ENCODE assay signal across 16 mouse cellular contexts in genomic region chr14:99981209-99981608, GRCm38 (mm10).
"Had no signal": no experiment of that assay in that cellular context is flagged by ENCODE, and none has a peak within 500 bp of the region (broad histone marks: within the 10 kb centered on the region; RNA-seq: fewer than 3 reads in every experiment).

No protein-coding gene starts in this region.

- H3K27me3 ChIP-seq: limb, embryonic 12.5 days; liver, embryonic 12.5 days; liver, embryonic 15.5 days; megakaryocyte, embryonic 14.5 days; midbrain, embryonic 13.5 days had no signal

- H3K9ac ChIP-seq: limb, embryonic 12.5 days; liver, embryonic 12.5 days; liver, embryonic 15.5 days; midbrain, embryonic 13.5 days had no signal

- H3K9me3 ChIP-seq: limb, embryonic 12.5 days; liver, embryonic 12.5 days; liver, embryonic 15.5 days; midbrain, embryonic 10.5 days; midbrain, embryonic 13.5 days had no signal

- DNase-seq: kidney, adult 2 months; kidney, postnatal 25 days; layer of hippocampus, postnatal 36 days; thymus, adult 2 months; thymus, postnatal 25 days had no signal

- H3K4me3 ChIP-seq: left cerebral cortex, adult 2 months; limb, embryonic 12.5 days; liver, embryonic 12.5 days; liver, embryonic 15.5 days; megakaryocyte, embryonic 14.5 days; midbrain, embryonic 10.5 days; midbrain, embryonic 13.5 days had no signal

- H3K27ac ChIP-seq: kidney, postnatal 0 days; left cerebral cortex, adult 2 months; limb, embryonic 12.5 days; liver, embryonic 12.5 days; liver, embryonic 15.5 days; midbrain, embryonic 10.5 days; midbrain, embryonic 13.5 days; stomach, postnatal 0 days had no signal

- H3K4me1 ChIP-seq: liver, embryonic 12.5 days; liver, embryonic 15.5 days; megakaryocyte, embryonic 14.5 days; midbrain, embryonic 10.5 days had no signal

- ATAC-seq: intestine, postnatal 0 days; liver, embryonic 12.5 days; midbrain, embryonic 13.5 days; midbrain, embryonic 16.5 days had no signal

- H3K4me2 ChIP-seq: limb, embryonic 12.5 days; liver, embryonic 12.5 days; liver, embryonic 15.5 days; midbrain, embryonic 13.5 days had no signal

- H3K36me3 ChIP-seq: limb, embryonic 12.5 days; liver, embryonic 12.5 days; liver, embryonic 15.5 days; midbrain, embryonic 10.5 days; midbrain, embryonic 13.5 days had no signal
